Mouse (Mus musculus): ENCODE data around the gene Trp53. TPM values are rescaled to one million over a fixed set of nuclear protein-coding genes. Genes with fewer than 3 reads are reported as not detected.

Gene Trp53
- polyA plus RNA-seq, 1 experiment from 2014 or later: 168 TPM

MicroRNAs within 50 kb of the gene (microRNA counts, 519-probe panel; counts per million panel counts)
- 2,714 counts per million, percentile 69 among the panel's probes with 10 or more counts for microRNA mmu-miR-467f

Small RNAs within 50 kb of the gene (microRNA-seq; reads per million reads assigned to microRNA genes)
- not detected for gene Mir467f

Other genes starting within 250 kb of the Trp53 start
- 12.0 and 14.8 TPM in 2 replicates for gene Rnf227, start 239.9 kb upstream of the Trp53 start, polyA plus RNA-seq (2015; fragmentation: Nextera tagmentation; extraction: Ambion mirVana)
- gene Chd3, start 211.0 kb upstream of the Trp53 start, polyA plus RNA-seq (2015; fragmentation: Nextera tagmentation; extraction: Ambion mirVana): 56.7 and 59.4 TPM in 2 replicates
- 151 and 168 TPM in 2 replicates for gene Naa38, start 184.9 kb upstream of the Trp53 start, polyA plus RNA-seq (2015; fragmentation: Nextera tagmentation; extraction: Ambion mirVana)
- 28.4 and 31.5 TPM in 2 replicates for gene Cyb5d1, start 184.7 kb upstream of the Trp53 start, polyA plus RNA-seq (2015; fragmentation: Nextera tagmentation; extraction: Ambion mirVana)
- gene Tmem88, start 182.1 kb upstream of the Trp53 start, polyA plus RNA-seq (2015; fragmentation: Nextera tagmentation; extraction: Ambion mirVana): 46.7 and 49.8 TPM in 2 replicates
- gene Kdm6b, start 166.7 kb upstream of the Trp53 start, polyA plus RNA-seq (2015; fragmentation: Nextera tagmentation; extraction: Ambion mirVana): 22.7 and 23.4 TPM in 2 replicates
- gene Dnah2, start 31.2 kb upstream of the Trp53 start, polyA plus RNA-seq (2015; fragmentation: Nextera tagmentation; extraction: Ambion mirVana): 1.1 and 1.2 TPM in 2 replicates
- 8.5 and 8.8 TPM in 2 replicates for gene Efnb3, start 20.2 kb upstream of the Trp53 start, polyA plus RNA-seq (2015; fragmentation: Nextera tagmentation; extraction: Ambion mirVana)
- gene Wrap53, start 104 bp upstream of the Trp53 start, polyA plus RNA-seq (2015; fragmentation: Nextera tagmentation; extraction: Ambion mirVana): 28.3 and 28.4 TPM in 2 replicates
- 8.4 and 10.1 TPM in 2 replicates for gene Atp1b2, start 25.6 kb downstream of the Trp53 start, polyA plus RNA-seq (2015; fragmentation: Nextera tagmentation; extraction: Ambion mirVana)
- not detected in 2 replicates for gene Shbg, start 37.5 kb downstream of the Trp53 start, polyA plus RNA-seq (2015; fragmentation: Nextera tagmentation; extraction: Ambion mirVana)
- gene Sat2, start 41.7 kb downstream of the Trp53 start, polyA plus RNA-seq (2015; fragmentation: Nextera tagmentation; extraction: Ambion mirVana): 17.8 and 18.6 TPM in 2 replicates
- 26.7 and 27.8 TPM in 2 replicates for gene Fxr2, start 52.6 kb downstream of the Trp53 start, polyA plus RNA-seq (2015; fragmentation: Nextera tagmentation; extraction: Ambion mirVana)
- 0.24 and 0.25 TPM in 2 replicates for gene Sox15, start 75.0 kb downstream of the Trp53 start, polyA plus RNA-seq (2015; fragmentation: Nextera tagmentation; extraction: Ambion mirVana)
- 66.2 and 66.7 TPM in 2 replicates for gene Mpdu1, start 82.3 kb downstream of the Trp53 start, polyA plus RNA-seq (2015; fragmentation: Nextera tagmentation; extraction: Ambion mirVana)
- gene Cd68, start 85.8 kb downstream of the Trp53 start, polyA plus RNA-seq (2015; fragmentation: Nextera tagmentation; extraction: Ambion mirVana): 11.5 and 11.8 TPM in 2 replicates
- gene Eif4a1, start 92.1 kb downstream of the Trp53 start, polyA plus RNA-seq (2015; fragmentation: Nextera tagmentation; extraction: Ambion mirVana): 595 and 603 TPM in 2 replicates
- gene Senp3, start 101.7 kb downstream of the Trp53 start, polyA plus RNA-seq (2015; fragmentation: Nextera tagmentation; extraction: Ambion mirVana): 72.5 and 81.1 TPM in 2 replicates
- gene Tnfsf13, start 105.4 kb downstream of the Trp53 start, polyA plus RNA-seq (2015; fragmentation: Nextera tagmentation; extraction: Ambion mirVana): 1.0 and 1.1 TPM in 2 replicates
- 8.3 and 8.9 TPM in 2 replicates for gene Tnfsf12, start 115.5 kb downstream of the Trp53 start, polyA plus RNA-seq (2015; fragmentation: Nextera tagmentation; extraction: Ambion mirVana)
- gene Tnfsfm13, start 115.7 kb downstream of the Trp53 start, polyA plus RNA-seq (2015; fragmentation: Nextera tagmentation; extraction: Ambion mirVana): 4.3 and 5.9 TPM in 2 replicates
- gene Polr2a, start 178.3 kb downstream of the Trp53 start, polyA plus RNA-seq (2015; fragmentation: Nextera tagmentation; extraction: Ambion mirVana): 26.7 and 31.6 TPM in 2 replicates
- 0.19 and 0.26 TPM in 2 replicates for gene Slc35g3, start 181.6 kb downstream of the Trp53 start, polyA plus RNA-seq (2015; fragmentation: Nextera tagmentation; extraction: Ambion mirVana)
- gene Zbtb4, start 185.6 kb downstream of the Trp53 start, polyA plus RNA-seq (2015; fragmentation: Nextera tagmentation; extraction: Ambion mirVana): 2.6 and 3.0 TPM in 2 replicates
- 15.7 and 15.8 TPM in 2 replicates for gene Chrnb1, start 215.6 kb downstream of the Trp53 start, polyA plus RNA-seq (2015; fragmentation: Nextera tagmentation; extraction: Ambion mirVana)
- gene Fgf11, start 221.5 kb downstream of the Trp53 start, polyA plus RNA-seq (2015; fragmentation: Nextera tagmentation; extraction: Ambion mirVana): 1.2 and 1.3 TPM in 2 replicates
- gene Tmem102, start 225.3 kb downstream of the Trp53 start, polyA plus RNA-seq (2015; fragmentation: Nextera tagmentation; extraction: Ambion mirVana): 6.3 and 7.3 TPM in 2 replicates
- gene Gm39566, start 234.9 kb downstream of the Trp53 start, polyA plus RNA-seq (2015; fragmentation: Nextera tagmentation; extraction: Ambion mirVana): not detected in 2 replicates
- not detected in 2 replicates for gene Spem2, start 238.1 kb downstream of the Trp53 start, polyA plus RNA-seq (2015; fragmentation: Nextera tagmentation; extraction: Ambion mirVana)
- gene Spem1, start 241.8 kb downstream of the Trp53 start, polyA plus RNA-seq (2015; fragmentation: Nextera tagmentation; extraction: Ambion mirVana): not detected in 2 replicates